Mouse (Mus musculus) spleen, postnatal 14 days (tissue): ENCODE results near the gene Atp5d.

Source experiments
- DNase-seq, 2 experiments: peaks; one replicate each; pipeline ENCODE4 v3.0.0; 2021 to 2022; ENCODE audit warnings: low spot score in 2 of 2

Gene Atp5d

DNA sequence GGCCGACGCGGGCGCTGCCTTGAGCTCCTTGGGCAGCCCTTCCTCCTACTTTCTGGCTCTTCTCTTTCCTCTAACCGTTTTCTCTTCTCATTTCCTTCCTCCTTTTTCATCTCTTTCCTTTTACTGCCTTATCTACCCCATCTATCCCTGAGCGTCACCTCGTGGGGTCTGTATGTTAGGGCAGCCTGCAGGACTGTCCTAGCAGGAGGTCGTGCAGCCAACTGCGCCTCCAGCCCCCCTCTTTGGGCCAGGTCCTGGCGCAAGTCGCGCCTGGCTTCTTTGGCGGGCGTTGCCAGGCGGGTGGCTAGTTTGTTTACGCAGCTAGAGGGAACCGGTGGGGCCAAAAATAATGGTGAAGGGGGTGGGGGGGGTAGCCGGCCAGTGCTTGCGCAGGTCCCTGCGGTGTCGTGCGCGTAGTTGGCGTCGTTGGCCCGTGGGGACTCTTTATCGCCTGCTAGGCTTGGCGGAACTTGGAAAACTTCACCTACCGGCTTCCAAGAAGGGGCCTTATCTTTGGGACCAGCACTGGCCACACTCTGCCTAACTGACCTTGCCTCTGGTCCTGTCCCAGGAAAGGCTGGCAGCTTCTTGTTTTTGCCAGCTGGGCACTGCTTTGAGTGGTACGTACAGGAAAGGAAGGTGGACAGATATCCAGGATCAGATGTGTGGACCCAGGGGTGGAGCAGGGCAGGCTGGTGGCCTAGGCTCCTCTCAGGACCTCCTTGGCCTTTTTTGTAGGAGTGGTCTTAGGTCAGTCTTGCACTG is 21.3 kb upstream of the Atp5d start:
- peak in 1 of 2 experiments; percentile 44 for DNase-seq

GRCm38 (mm10) chr10:80117736-80118135 is 20.7 kb upstream of the Atp5d start:
- DNase-seq = no peak

DNA sequence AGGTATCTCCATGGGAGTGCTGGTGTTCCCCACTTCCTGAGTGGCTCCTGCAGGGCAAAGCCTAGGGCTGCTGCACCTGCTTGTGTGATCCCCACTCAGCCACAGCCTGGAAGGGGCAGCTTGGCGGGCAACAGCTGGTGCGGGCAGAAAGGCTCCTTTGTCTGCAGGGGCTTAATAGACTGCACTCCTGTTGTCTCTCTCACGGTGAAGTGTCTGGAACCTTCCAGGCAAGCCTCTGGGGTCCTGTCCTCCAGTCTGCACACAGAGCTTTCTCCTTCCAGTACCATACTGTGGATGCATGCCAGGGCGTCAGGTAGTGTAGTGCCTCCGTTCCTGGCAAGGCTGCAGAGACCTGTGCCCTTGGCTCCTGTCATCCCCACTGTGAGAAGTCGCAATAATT is 19.9 kb upstream of the Atp5d start:
- DNase-seq = no peak

- DNase-seq = no peak
Measured at GRCm38 (mm10) chr10:80120146-80120545, 18.3 kb upstream of the Atp5d start.

- no peak for DNase-seq
Measured at GRCm38 (mm10) chr10:80121639-80122038, 16.8 kb upstream of the Atp5d start.

- DNase-seq = no peak
Measured at GRCm38 (mm10) chr10:80123932-80124562, 14.4 kb upstream of the Atp5d start.

DNA sequence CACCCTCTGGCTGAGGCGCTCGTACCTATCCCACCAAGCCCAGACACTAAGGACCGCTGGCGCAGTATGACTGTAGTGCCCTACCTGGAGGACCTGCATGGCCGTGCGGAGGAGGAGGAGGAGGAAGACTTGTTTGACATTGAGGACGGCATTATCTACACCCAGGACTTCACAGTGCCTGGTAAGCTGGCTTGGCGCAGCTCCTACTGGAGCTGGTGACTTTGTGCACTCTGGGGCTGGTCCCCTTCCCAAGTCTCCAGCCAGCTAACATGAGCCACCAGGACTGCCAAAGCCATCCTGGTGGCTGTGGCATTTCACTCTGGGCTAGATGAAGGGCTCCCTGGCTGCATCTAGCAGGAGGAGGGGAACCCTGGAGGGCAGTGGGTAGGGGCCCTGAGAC is 10.5 kb upstream of the Atp5d start:
- no peak for DNase-seq

DNA sequence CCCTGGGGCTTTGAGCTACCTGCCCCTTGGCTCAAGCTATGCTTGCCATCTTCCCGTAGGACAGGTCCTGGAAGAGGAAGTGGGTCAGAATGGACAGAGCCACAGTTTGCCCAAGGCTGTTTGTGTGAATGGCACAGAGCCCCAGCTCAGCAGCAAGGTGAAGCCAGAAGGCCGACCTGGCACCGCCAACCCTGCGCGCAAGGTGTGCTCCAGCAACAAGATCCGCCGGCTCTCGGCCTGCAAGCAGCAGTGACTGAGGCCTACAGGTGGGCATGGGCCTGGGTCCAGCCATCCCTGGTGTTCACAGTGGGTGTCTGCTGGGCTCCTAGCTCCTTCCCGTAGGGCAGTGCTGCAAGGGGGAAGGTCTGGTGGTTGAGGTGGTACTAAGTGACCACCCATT is 8.6 kb upstream of the Atp5d start:
- DNase-seq = no peak

DNA sequence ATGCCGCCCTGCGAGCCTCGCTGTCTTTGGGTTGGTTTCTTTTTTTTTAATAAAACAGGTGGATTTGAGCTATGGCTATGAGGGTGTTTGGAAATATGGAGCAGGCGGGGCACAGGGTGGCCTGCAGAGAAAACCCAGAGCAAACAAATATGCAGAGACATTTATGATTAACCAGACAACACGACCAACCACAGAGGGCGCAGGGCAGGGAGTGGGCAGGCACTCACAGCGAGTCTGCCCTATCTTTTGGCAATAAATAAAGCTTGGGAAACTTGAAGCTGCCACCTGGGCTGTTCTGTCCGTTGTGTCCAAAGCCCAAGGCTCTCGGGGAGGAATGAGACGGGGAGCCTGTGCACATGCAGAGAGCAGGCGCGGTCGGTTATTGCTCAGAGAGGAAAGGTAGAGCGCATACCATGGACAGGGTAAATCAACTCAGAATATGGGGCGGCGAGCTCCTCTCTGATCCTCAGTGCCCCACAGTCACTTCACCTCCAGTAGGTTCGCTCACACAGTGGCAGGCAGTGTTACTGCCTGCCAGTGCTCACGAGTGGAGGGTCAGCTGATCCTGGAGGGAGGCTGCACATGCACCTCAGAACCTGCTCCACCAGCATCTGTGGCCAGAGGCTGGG is 7.9 kb upstream of the Atp5d start:
- DNase-seq = no peak

DNA sequence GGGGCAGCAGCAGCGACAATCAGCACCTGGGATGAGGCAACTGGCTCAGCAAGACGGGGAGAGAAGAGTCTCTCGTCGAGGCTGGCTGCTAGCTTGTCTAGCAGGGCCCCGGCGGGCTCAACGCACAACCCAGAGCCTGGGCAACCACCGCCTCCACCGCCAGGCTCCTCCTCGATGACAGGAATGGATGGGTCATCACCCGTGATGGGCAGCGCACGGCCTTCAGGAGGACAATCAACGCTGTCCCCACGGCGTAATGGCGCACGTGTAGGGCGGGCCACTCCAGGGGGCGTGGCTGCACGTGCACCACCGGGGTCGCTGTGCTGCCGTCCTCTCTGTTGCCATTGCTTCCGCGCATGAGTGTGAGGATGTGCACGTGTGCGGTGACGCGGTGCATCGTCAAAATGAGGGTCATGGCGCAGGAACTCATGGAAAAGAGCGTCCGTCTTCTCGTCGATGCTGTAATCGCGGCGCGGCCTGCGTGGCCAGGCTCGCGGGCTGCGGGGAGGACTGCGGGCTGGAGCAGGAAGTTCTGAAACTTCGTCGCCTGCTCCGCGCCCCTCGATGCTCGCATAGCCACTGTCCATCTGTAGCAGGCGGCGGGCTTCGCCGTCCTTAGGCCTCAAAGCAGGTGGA is 7.0 kb upstream of the Atp5d start:
- no peak for DNase-seq

GRCm38 (mm10) chr10:80131952-80132350 is 6.5 kb upstream of the Atp5d start:
- DNase-seq = no peak

- no peak for DNase-seq
Measured at GRCm38 (mm10) chr10:80133226-80133849, 5.1 kb upstream of the Atp5d start.

- DNase-seq = no peak
Measured at GRCm38 (mm10) chr10:80134421-80134820, 4.0 kb upstream of the Atp5d start.

DNA sequence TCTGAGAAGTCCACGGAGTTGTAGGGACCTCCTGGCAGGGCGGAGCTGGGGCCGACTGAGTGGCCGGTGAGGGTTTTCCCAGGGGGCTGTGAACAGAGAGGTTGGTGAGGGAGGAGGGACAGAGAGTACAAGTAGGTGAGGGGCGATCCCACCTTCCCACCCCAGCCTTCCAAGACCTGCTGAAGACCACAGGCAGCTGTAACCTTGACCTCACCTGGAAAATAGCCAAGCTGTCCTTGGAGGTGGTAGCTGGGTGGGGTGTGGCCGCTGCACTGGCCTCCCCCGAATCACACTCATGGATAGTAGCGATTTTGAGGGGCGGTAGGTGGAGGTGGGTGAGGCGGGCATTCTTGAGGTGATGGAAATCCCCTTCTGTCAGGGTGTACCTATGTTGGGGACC is 3.3 kb upstream of the Atp5d start:
- DNase-seq = no peak

DNA sequence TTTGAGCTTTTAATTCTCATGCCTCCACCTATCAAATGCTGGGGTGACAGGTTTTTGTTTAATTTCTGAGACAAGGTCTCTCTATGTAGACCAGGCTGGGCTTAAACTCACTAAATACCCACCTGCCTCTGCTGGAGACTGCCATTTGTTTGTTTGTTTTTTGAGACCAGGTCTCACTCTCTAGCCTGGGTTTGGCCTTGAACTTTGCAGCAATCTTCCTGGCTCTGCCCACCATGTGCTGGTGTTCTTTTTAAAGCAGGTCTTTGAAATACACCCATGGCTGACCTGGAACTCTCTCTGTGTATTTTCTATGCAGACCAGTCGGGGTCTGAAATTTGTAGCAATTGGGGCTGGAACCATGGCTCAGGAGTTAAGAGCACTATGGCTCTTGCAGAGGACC is 2.8 kb upstream of the Atp5d start:
- no peak for DNase-seq

GRCm38 (mm10) chr10:80136179-80136951 is 2.1 kb upstream of the Atp5d start:
- DNase-seq = no peak

- DNase-seq = no peak
Measured at GRCm38 (mm10) chr10:80136952-80137625, 1.3 kb upstream of the Atp5d start.

- DNase-seq = no peak
Measured at GRCm38 (mm10) chr10:80137626-80138552, 543 bp upstream of the Atp5d start.

- no peak for DNase-seq
Measured at GRCm38 (mm10) chr10:80139439-80139775, 975 bp downstream of the Atp5d start.
